Mouse (Mus musculus): ENCODE data around the gene Serbp1. TPM values are rescaled to one million over a fixed set of nuclear protein-coding genes. Genes with fewer than 3 reads are reported as not detected.

The Serbp1 gene
- 498 and 501 TPM in 2 replicates for polyA plus RNA-seq (2016; fragmentation: Nextera tagmentation; extraction: Ambion mirVana)

GRCm38 (mm10) chr6:67237977-67238376 is at the start of gene Serbp1:
Gene Serbp1, plus strand, starts transcription at chr6:67238176.
- 0 out of 2 replicates have a peak, but pooled peaks have one; percentile 15 for ATAC-seq (ENCODE audit: insufficient number of reproducible peaks, insufficient read depth, low FRiP score, low TSS enrichment, low read depth)
- Histone ChIP-seq H3K27ac (no peak within 1 kb of the TSS), H3K4me1 (replicated peaks) (no peaks in the 10 kb centered on the region), H3K4me2 (no peak within 1 kb of the TSS), H3K9ac (replicated peaks) (no peak within 1 kb of the TSS), H3K36me3 (no peaks in the 10 kb centered on the region), H3K27me3 (no peaks in the 10 kb centered on the region), H3K9me3 (no peaks in the 10 kb centered on the region), H3K4me3 (replicated peaks) (no peak within 1 kb of the TSS)
- WGBS = 28% methylated on average over 12 of the region's 12 CpGs

GRCm38 (mm10) chr6:67193591-67193990 is 44.4 kb upstream of the Serbp1 start:
- no peak overlapping the region for H3K27ac ChIP-seq
- no peak overlapping the region for H3K4me2 ChIP-seq
- no peak overlapping the region for H3K4me3 ChIP-seq (replicated peaks)
- H3K36me3 ChIP-seq = no peaks in the 10 kb centered on the region
- H3K9me3 ChIP-seq = no peaks in the 10 kb centered on the region
- 88% methylated on average over 2 of the region's 2 CpGs for WGBS
- no peak overlapping the region for H3K9ac ChIP-seq (replicated peaks)
- H3K27me3 ChIP-seq = no peaks in the 10 kb centered on the region; the same call in 1 of the 2 replicates
- peaks cover 12% of the 10 kb centered on the region for H3K4me1 ChIP-seq (replicated peaks)
- no peak for ATAC-seq (ENCODE audit: insufficient number of reproducible peaks, insufficient read depth, low FRiP score, low TSS enrichment, low read depth)

- no peak overlapping the region for H3K4me3 ChIP-seq (replicated peaks)
- peaks cover 12% of the 10 kb centered on the region for H3K4me1 ChIP-seq (replicated peaks)
- no peaks in the 10 kb centered on the region for H3K9me3 ChIP-seq
- H3K9ac ChIP-seq (replicated peaks) = no peak overlapping the region
- 75% methylated on average over 6 of the region's 6 CpGs for WGBS
- H3K36me3 ChIP-seq = no peaks in the 10 kb centered on the region
- no peak overlapping the region for H3K4me2 ChIP-seq
- no peak for ATAC-seq (ENCODE audit: insufficient number of reproducible peaks, insufficient read depth, low FRiP score, low TSS enrichment, low read depth)
- no peaks in the 10 kb centered on the region; the same call in 1 of the 2 replicates for H3K27me3 ChIP-seq
- no peak overlapping the region for H3K27ac ChIP-seq
Observed at GRCm38 (mm10) chr6:67194606-67195005, 43.4 kb upstream of the Serbp1 start.

- no peak overlapping the region for H3K9ac ChIP-seq (replicated peaks)
- no peaks in the 10 kb centered on the region for H3K36me3 ChIP-seq
- H3K4me3 ChIP-seq (replicated peaks) = no peak overlapping the region
- H3K9me3 ChIP-seq = no peaks in the 10 kb centered on the region
- H3K4me2 ChIP-seq = no peak overlapping the region
- ATAC-seq (ENCODE audit: insufficient number of reproducible peaks, insufficient read depth, low FRiP score, low TSS enrichment, low read depth) = peak; percentile 76; the same call in 1 of the 2 replicates
- WGBS = 4% methylated on average over 7 of the region's 7 CpGs
- peaks cover 12% of the 10 kb centered on the region for H3K4me1 ChIP-seq (replicated peaks)
- H3K27ac ChIP-seq = 0 out of 2 replicates have a peak overlapping the region, but pooled peaks have one; percentile 17
- H3K27me3 ChIP-seq = no peaks in the 10 kb centered on the region; the same call in 1 of the 2 replicates
Observed at GRCm38 (mm10) chr6:67195148-67195611, 42.8 kb upstream of the Serbp1 start.

- Histone ChIP-seq H3K4me2 (no peak overlapping the region), H3K9ac (replicated peaks) (no peak overlapping the region), H3K9me3 (no peaks in the 10 kb centered on the region), H3K4me1 (replicated peaks) (peaks cover 12% of the 10 kb centered on the region), H3K36me3 (no peaks in the 10 kb centered on the region), H3K27me3 (no peaks in the 10 kb centered on the region; the same call in 1 of the 2 replicates), H3K27ac (no peak overlapping the region), H3K4me3 (replicated peaks) (no peak overlapping the region)
- no peak for ATAC-seq (ENCODE audit: insufficient number of reproducible peaks, insufficient read depth, low FRiP score, low TSS enrichment, low read depth)
- WGBS = 85% methylated on average over 6 of the region's 6 CpGs
Observed at GRCm38 (mm10) chr6:67196821-67197220, 41.2 kb upstream of the Serbp1 start.

GRCm38 (mm10) chr6:67198085-67198484 is 39.9 kb upstream of the Serbp1 start:
- H3K27ac ChIP-seq = no peak overlapping the region
- WGBS = 23% methylated on average over 4 of the region's 4 CpGs

GRCm38 (mm10) chr6:67200715-67201322 is 37.2 kb upstream of the Serbp1 start:
- 50% methylated on average over 5 of the region's 5 CpGs for WGBS
- Histone ChIP-seq H3K36me3 (no peaks in the 10 kb centered on the region), H3K27me3 (no peaks in the 10 kb centered on the region), H3K9me3 (no peaks in the 10 kb centered on the region), H3K9ac (replicated peaks) (no peak overlapping the region), H3K27ac (no peak overlapping the region), H3K4me1 (replicated peaks) (no peaks in the 10 kb centered on the region), H3K4me3 (replicated peaks) (no peak overlapping the region), H3K4me2 (no peak overlapping the region)
- no peak for ATAC-seq (ENCODE audit: insufficient number of reproducible peaks, insufficient read depth, low FRiP score, low TSS enrichment, low read depth)

More at GRCm38 (mm10) chr6:67198085-67198484, 39.9 kb upstream of the Serbp1 start:
- Histone ChIP-seq H3K4me2 (no peak overlapping the region), H3K9me3 (no peaks in the 10 kb centered on the region), H3K9ac (replicated peaks) (no peak overlapping the region), H3K4me3 (replicated peaks) (no peak overlapping the region), H3K4me1 (replicated peaks) (peaks cover 12% of the 10 kb centered on the region), H3K36me3 (no peaks in the 10 kb centered on the region), H3K27me3 (no peaks in the 10 kb centered on the region; the same call in 1 of the 2 replicates)
- ATAC-seq (ENCODE audit: insufficient number of reproducible peaks, insufficient read depth, low FRiP score, low TSS enrichment, low read depth) = no peak

- 79% methylated on average over 35 of the region's 35 CpGs for WGBS
Observed at GRCm38 (mm10) chr6:67205081-67206037, 32.6 kb upstream of the Serbp1 start.

GRCm38 (mm10) chr6:67212362-67212761 is 25.6 kb upstream of the Serbp1 start:
- Histone ChIP-seq H3K27ac (no peak overlapping the region), H3K4me2 (no peak overlapping the region), H3K4me3 (replicated peaks) (no peak overlapping the region), H3K4me1 (replicated peaks) (no peaks in the 10 kb centered on the region), H3K9me3 (no peaks in the 10 kb centered on the region), H3K9ac (replicated peaks) (no peak overlapping the region), H3K27me3 (no peaks in the 10 kb centered on the region), H3K36me3 (no peaks in the 10 kb centered on the region)
- ATAC-seq (ENCODE audit: insufficient number of reproducible peaks, insufficient read depth, low FRiP score, low TSS enrichment, low read depth) = no peak
- 87% methylated on average over 1 of the region's 1 CpGs for WGBS

More at GRCm38 (mm10) chr6:67205081-67206037, 32.6 kb upstream of the Serbp1 start:
- no peak overlapping the region for H3K4me3 ChIP-seq (replicated peaks)
- H3K27ac ChIP-seq = no peak overlapping the region
- no peak overlapping the region for H3K4me2 ChIP-seq
- no peaks in the 10 kb centered on the region for H3K4me1 ChIP-seq (replicated peaks)
- H3K36me3 ChIP-seq = no peaks in the 10 kb centered on the region
- no peak overlapping the region for H3K9ac ChIP-seq (replicated peaks)
- ATAC-seq (ENCODE audit: insufficient number of reproducible peaks, insufficient read depth, low FRiP score, low TSS enrichment, low read depth) = no peak
- no peaks in the 10 kb centered on the region for H3K27me3 ChIP-seq
- H3K9me3 ChIP-seq = no peaks in the 10 kb centered on the region

GRCm38 (mm10) chr6:67213429-67214098 is 24.4 kb upstream of the Serbp1 start:
- Histone ChIP-seq H3K9me3 (no peaks in the 10 kb centered on the region), H3K4me1 (replicated peaks) (no peaks in the 10 kb centered on the region), H3K4me2 (no peak overlapping the region), H3K4me3 (replicated peaks) (no peak overlapping the region), H3K27me3 (no peaks in the 10 kb centered on the region), H3K9ac (replicated peaks) (no peak overlapping the region), H3K36me3 (no peaks in the 10 kb centered on the region), H3K27ac (no peak overlapping the region)
- ATAC-seq (ENCODE audit: insufficient number of reproducible peaks, insufficient read depth, low FRiP score, low TSS enrichment, low read depth) = no peak
- 87% methylated on average over 4 of the region's 4 CpGs for WGBS

GRCm38 (mm10) chr6:67217402-67217801 is 20.6 kb upstream of the Serbp1 start:
- no peaks in the 10 kb centered on the region for H3K4me1 ChIP-seq (replicated peaks)
- no peak for ATAC-seq (ENCODE audit: insufficient number of reproducible peaks, insufficient read depth, low FRiP score, low TSS enrichment, low read depth)
- H3K9me3 ChIP-seq = no peaks in the 10 kb centered on the region
- no peak overlapping the region for H3K9ac ChIP-seq (replicated peaks)
- no peak overlapping the region for H3K4me2 ChIP-seq
- H3K4me3 ChIP-seq (replicated peaks) = no peak overlapping the region
- no peaks in the 10 kb centered on the region for H3K27me3 ChIP-seq
- 91% methylated on average over 4 of the region's 4 CpGs for WGBS
- no peak overlapping the region for H3K27ac ChIP-seq
- no peaks in the 10 kb centered on the region for H3K36me3 ChIP-seq

All from limb, embryonic 12.5 days (tissue).